In the genomic region with DNA sequence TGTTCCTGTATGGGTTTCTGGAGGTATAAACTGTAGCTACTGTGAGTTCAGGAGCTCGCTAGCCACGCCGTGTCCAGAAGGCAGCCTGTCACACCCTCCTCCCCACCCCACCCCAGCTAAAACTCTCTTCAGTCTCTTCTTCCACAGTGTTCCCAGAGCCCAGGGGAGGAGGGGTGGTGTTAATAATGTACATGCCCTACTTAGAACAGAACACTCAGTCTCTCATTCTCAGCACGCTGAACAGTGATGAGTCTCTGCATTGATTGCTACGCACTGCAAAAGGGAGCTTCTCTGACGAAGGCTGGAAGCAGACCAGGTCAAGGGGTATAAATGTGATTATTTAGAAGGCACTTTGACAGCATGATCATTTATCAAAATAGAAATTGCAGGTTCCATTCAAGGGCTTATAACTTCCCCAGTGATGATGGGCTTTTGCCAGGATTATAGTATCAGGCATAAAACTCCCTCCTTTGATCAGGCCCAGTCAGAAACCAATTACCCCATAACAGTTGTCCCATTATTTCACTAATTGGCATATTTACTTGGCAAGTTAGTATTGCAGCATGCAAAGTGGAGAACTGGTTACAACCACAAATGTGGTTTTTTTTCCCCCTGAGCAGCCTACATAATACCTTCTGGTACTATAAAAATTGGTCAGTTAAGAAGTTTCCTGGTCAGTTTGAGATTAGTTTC, we compare ENCODE assay signal across 18 mouse cellular contexts. TPM values are rescaled to one million over a fixed set of nuclear protein-coding genes. Genes with fewer than 3 reads are reported as not detected.
DNase-seq lines count a peak whose midpoint lies in the region; ATAC-seq and TF ChIP-seq lines count a peak whose summit lies in the region.
"Had no signal": no experiment of that assay in that cellular context is flagged by ENCODE, and none has a peak within 500 bp of the region (broad histone marks: within the 10 kb centered on the region; RNA-seq: fewer than 3 reads in every experiment).

No protein-coding gene starts in this region.

- no peak for TF ChIP-seq CTCF in left cerebral cortex, adult 2 months (IDR thresholded peaks at IDR 0.05)

- no peak for DNase-seq in cerebellum, postnatal 14 days
- peak in 1 of 2 experiments; percentile 9 for DNase-seq in left cerebral cortex, adult 2 months (ENCODE audit: extremely low spot score in 1 of 2, low spot score in 2 of 2)
- DNase-seq in left cerebral cortex, postnatal 4 days, result no peak
- peak; percentile 11 for DNase-seq in layer of hippocampus, adult 11-12 months (ENCODE audit: low spot score)
- peak; percentile 59 for DNase-seq in retina, embryonic 14.5 days (ENCODE audit: low spot score)
- no peak for DNase-seq in thymus, postnatal 0 days (ENCODE audit: low spot score)
- no peak for DNase-seq in urinary bladder, adult 2 months (ENCODE audit: low spot score)
- DNase-seq: cerebellum, adult 11 months; gastrocnemius, postnatal 36 days; liver, postnatal 0 days; lung, postnatal 4 days had no signal

- H3K4me3 ChIP-seq in left cerebral cortex, adult 2 months, result no peak overlapping the region
- H3K4me3 ChIP-seq: embryonic facial prominence, embryonic 12.5 days; intestine, embryonic 15.5 days; limb, embryonic 15.5 days; midbrain, embryonic 12.5 days; myocyte had no signal

- H3K27ac ChIP-seq in left cerebral cortex, adult 2 months, result 0 out of 2 replicates have a peak overlapping the region, but pooled peaks have one; percentile 19
- H3K27ac ChIP-seq: embryonic facial prominence, embryonic 12.5 days; intestine, embryonic 15.5 days; kidney, postnatal 0 days; limb, embryonic 15.5 days; midbrain, embryonic 12.5 days had no signal

- intact Hi-C loops in left cerebral cortex, adult 2 months (cut with DNase I), result no loop called here
- intact Hi-C loops in left cerebral cortex, postnatal 4 days (cut with DNase I), result no loop called here

- ATAC-seq in cerebellum, adult (ENCODE audit: insufficient number of reproducible peaks, low FRiP score, low TSS enrichment), result peak; percentile 15; the same call in 1 of the 2 replicates
- ATAC-seq: intestine, embryonic 15.5 days; liver, postnatal 0 days had no signal

RNA-seq across cellular contexts. Expression of a gene that starts 29.7 kb away (rescaled TPM):
- 10 to 100 TPM; 10.1 to 10.4 TPM for total RNA-seq in left cerebral cortex, adult 2 months (2021)
- total RNA-seq in left cerebral cortex, postnatal 4 days (2021), result 10 to 100 TPM in 1 of 2 experiments, 1 to 10 TPM in 1; 8.0 to 10.5 TPM
- 3.7 and 5.1 TPM in 2 replicates for polyA plus RNA-seq in thymus, postnatal 0 days (2015; fragmentation: Nextera tagmentation; extraction: Ambion mirVana)
- polyA plus RNA-seq in urinary bladder, adult 2 months (2012; rRNA removed), result 0.88 and 1.2 TPM in 2 replicates

Comparison
In these comparisons a context has a peak if more than half of its experiments do, and no peak if none do; other contexts are left out.
1. DNase-seq: peak in layer of hippocampus, adult 11-12 months (single experiment) and retina, embryonic 14.5 days (single experiment); none in cerebellum, postnatal 14 days (0 of 2), left cerebral cortex, postnatal 4 days (single experiment), thymus, postnatal 0 days (single experiment) and urinary bladder, adult 2 months (single experiment).